Mouse (Mus musculus): ENCODE results near the gene Tmppe. TPM values are rescaled to one million over a fixed set of nuclear protein-coding genes. Genes with fewer than 3 reads are reported as not detected.
"Not testable (repeated sequence)": the region's sequence is repeated elsewhere in the genome, so short reads cannot be mapped to it uniquely, and the experiment has no call there.

Tmppe gene
- polyA plus RNA-seq, 1 experiment from 2014 or later: 5.3 TPM

- WGBS: under 1% methylated on average over 93 of the region's 96 CpGs
- Histone ChIP-seq H3K9me3 (ENCODE audit: control insufficient read depth, low read length) (no peaks in the 10 kb centered on the region), H3K4me2 (peak within 1 kb of the TSS; percentile 95), H3K36me3 (ENCODE audit: control insufficient read depth, insufficient read depth, low read length) (no peaks in the 10 kb centered on the region), H3K27ac (ENCODE audit: low read depth, low read length) (peak within 1 kb of the TSS; percentile 86), H3K27me3 (replicated peaks; ENCODE audit: control insufficient read depth, insufficient read depth, low read length) (no peaks in the 10 kb centered on the region), H3K9ac (ENCODE audit: low read depth, low read length) (peak within 1 kb of the TSS; percentile 90), H3K4me1 (replicated peaks; ENCODE audit: control insufficient read depth, insufficient read depth, low read length) (peaks cover 9% of the 10 kb centered on the region), H3K4me3 (ENCODE audit: low read depth, low read length) (peak within 1 kb of the TSS; percentile 85)
- ATAC-seq (replicated peaks; ENCODE audit: low FRiP score) (peak; percentile 82), DNase-seq (ENCODE audit: low spot score) (peak; percentile 83)
These were observed 10.8 kb upstream of the Tmppe start, which contains the start of gene Crtap for GRCm38 (mm10) chr9:114389905-114390748. TSS of gene Crtap (minus strand) at chr9:114390675.

GRCm38 (mm10) chr9:114390749-114391075, 10.2 kb upstream of the Tmppe start:
- peaks cover 13% of the 10 kb centered on the region for H3K4me1 ChIP-seq (replicated peaks; ENCODE audit: control insufficient read depth, insufficient read depth, low read length)
- 5% methylated on average over 10 of the region's 10 CpGs for WGBS
- peak overlapping the region; percentile 95 for H3K4me2 ChIP-seq
- no peaks in the 10 kb centered on the region for H3K36me3 ChIP-seq (ENCODE audit: control insufficient read depth, insufficient read depth, low read length)
- DNase-seq (ENCODE audit: low spot score) (no peak), ATAC-seq (replicated peaks; ENCODE audit: low FRiP score) (no peak)
- no peaks in the 10 kb centered on the region for H3K9me3 ChIP-seq (ENCODE audit: control insufficient read depth, low read length)
- H3K4me3 ChIP-seq (ENCODE audit: low read depth, low read length): peak overlapping the region; percentile 85
- H3K27me3 ChIP-seq (replicated peaks; ENCODE audit: control insufficient read depth, insufficient read depth, low read length): no peaks in the 10 kb centered on the region
- peak overlapping the region; percentile 86 for H3K27ac ChIP-seq (ENCODE audit: low read depth, low read length)
- H3K9ac ChIP-seq (ENCODE audit: low read depth, low read length): peak overlapping the region; percentile 90

- DNase-seq (ENCODE audit: low spot score); H3K9ac ChIP-seq (ENCODE audit: low read depth, low read length); H3K27ac ChIP-seq (ENCODE audit: low read depth, low read length); ATAC-seq (replicated peaks; ENCODE audit: low FRiP score); H3K9me3 ChIP-seq (ENCODE audit: control insufficient read depth, low read length); H3K4me3 ChIP-seq (ENCODE audit: low read depth, low read length); H3K4me2 ChIP-seq; H3K36me3 ChIP-seq (ENCODE audit: control insufficient read depth, insufficient read depth, low read length); H3K27me3 ChIP-seq (replicated peaks; ENCODE audit: control insufficient read depth, insufficient read depth, low read length): not testable (repeated sequence)
- WGBS: 68% methylated on average over 6 of the region's 6 CpGs
- H3K4me1 ChIP-seq (replicated peaks; ENCODE audit: control insufficient read depth, insufficient read depth, low read length): peaks cover 11% of the 10 kb centered on the region
These were observed 6.8 kb upstream of the Tmppe start for GRCm38 (mm10) chr9:114394136-114394535.

DNA sequence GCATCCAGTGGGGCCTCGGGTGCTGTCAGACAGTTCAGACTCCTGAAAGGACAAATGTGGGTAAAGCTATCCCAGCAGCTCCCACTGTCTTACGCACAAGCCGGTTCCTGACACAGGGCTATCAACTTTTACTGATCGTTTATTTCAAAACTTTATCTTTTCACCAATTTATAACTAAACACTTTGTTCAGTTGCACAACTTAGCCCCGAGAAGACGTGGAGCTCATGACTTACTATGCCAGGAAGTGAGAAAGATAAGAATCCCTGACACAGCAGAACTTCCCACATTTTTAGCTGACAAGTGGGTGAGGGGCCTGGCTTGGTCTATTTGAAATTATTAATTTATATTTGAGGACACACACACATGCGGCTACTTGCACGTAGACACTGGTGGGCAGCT, 6.2 kb upstream of the Tmppe start:
- DNase-seq (ENCODE audit: low spot score): no peak
- no peak overlapping the region for H3K27ac ChIP-seq (ENCODE audit: low read depth, low read length)
- H3K4me3 ChIP-seq (ENCODE audit: low read depth, low read length): no peak overlapping the region
- WGBS: 46% methylated on average over 8 of the region's 8 CpGs
- no peaks in the 10 kb centered on the region for H3K9me3 ChIP-seq (ENCODE audit: control insufficient read depth, low read length)
- no peak overlapping the region for H3K9ac ChIP-seq (ENCODE audit: low read depth, low read length)
- H3K27me3 ChIP-seq (replicated peaks; ENCODE audit: control insufficient read depth, insufficient read depth, low read length): no peaks in the 10 kb centered on the region; the same call in 1 of the 2 replicates
- peaks cover 11% of the 10 kb centered on the region for H3K4me1 ChIP-seq (replicated peaks; ENCODE audit: control insufficient read depth, insufficient read depth, low read length)
- H3K4me2 ChIP-seq: no peak overlapping the region
- no peaks in the 10 kb centered on the region for H3K36me3 ChIP-seq (ENCODE audit: control insufficient read depth, insufficient read depth, low read length)
- no peak for ATAC-seq (replicated peaks; ENCODE audit: low FRiP score)

GRCm38 (mm10) chr9:114395258-114395657, 5.6 kb upstream of the Tmppe start:
- ATAC-seq (replicated peaks; ENCODE audit: low FRiP score) (0 out of 2 replicates have a peak, but pooled peaks have one; percentile 24), DNase-seq (ENCODE audit: low spot score) (no peak)
- H3K4me1 ChIP-seq (replicated peaks; ENCODE audit: control insufficient read depth, insufficient read depth, low read length): peaks cover 11% of the 10 kb centered on the region
- no peaks in the 10 kb centered on the region for H3K36me3 ChIP-seq (ENCODE audit: control insufficient read depth, insufficient read depth, low read length)
- no peaks in the 10 kb centered on the region for H3K9me3 ChIP-seq (ENCODE audit: control insufficient read depth, low read length)
- no peak overlapping the region for H3K27ac ChIP-seq (ENCODE audit: low read depth, low read length)
- no peak overlapping the region for H3K9ac ChIP-seq (ENCODE audit: low read depth, low read length)
- no peaks in the 10 kb centered on the region; the same call in 1 of the 2 replicates for H3K27me3 ChIP-seq (replicated peaks; ENCODE audit: control insufficient read depth, insufficient read depth, low read length)
- WGBS: 85% methylated on average over 4 of the region's 4 CpGs
- no peak overlapping the region for H3K4me2 ChIP-seq
- no peak overlapping the region for H3K4me3 ChIP-seq (ENCODE audit: low read depth, low read length)

DNA sequence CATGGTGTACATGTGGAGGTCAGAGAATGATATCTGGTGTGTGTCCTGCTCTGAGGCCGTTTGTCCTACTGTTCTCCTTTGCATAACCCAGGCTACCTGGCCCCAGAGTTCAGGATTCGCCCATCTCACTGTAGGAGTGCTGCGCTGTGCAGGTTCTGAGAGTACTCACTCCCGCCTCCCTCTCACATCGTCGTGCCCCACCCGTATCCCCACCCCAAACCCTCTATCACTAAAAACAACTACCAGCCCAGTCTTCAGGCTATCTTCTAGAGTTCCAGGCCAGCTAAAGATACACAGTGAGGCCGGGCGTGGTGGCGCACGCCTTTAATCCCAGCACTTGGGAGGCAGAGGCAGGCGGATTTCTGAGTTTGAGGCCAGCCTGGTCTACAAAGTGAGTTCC, 1.2 kb upstream of the Tmppe start:
- 62% methylated on average over 12 of the region's 12 CpGs for WGBS
- Histone ChIP-seq H3K9me3 (ENCODE audit: control insufficient read depth, low read length) (no peaks in the 10 kb centered on the region), H3K27ac (ENCODE audit: low read depth, low read length) (no peak overlapping the region), H3K4me3 (ENCODE audit: low read depth, low read length) (no peak overlapping the region), H3K36me3 (ENCODE audit: control insufficient read depth, insufficient read depth, low read length) (peaks cover 6% of the 10 kb centered on the region), H3K4me2 (no peak overlapping the region), H3K27me3 (replicated peaks; ENCODE audit: control insufficient read depth, insufficient read depth, low read length) (no peaks in the 10 kb centered on the region; the same call in 1 of the 2 replicates), H3K4me1 (replicated peaks; ENCODE audit: control insufficient read depth, insufficient read depth, low read length) (peaks cover 18% of the 10 kb centered on the region), H3K9ac (ENCODE audit: low read depth, low read length) (no peak overlapping the region)
- peak; percentile 69 for ATAC-seq (replicated peaks; ENCODE audit: low FRiP score)
- DNase-seq (ENCODE audit: low spot score): no peak

DNA sequence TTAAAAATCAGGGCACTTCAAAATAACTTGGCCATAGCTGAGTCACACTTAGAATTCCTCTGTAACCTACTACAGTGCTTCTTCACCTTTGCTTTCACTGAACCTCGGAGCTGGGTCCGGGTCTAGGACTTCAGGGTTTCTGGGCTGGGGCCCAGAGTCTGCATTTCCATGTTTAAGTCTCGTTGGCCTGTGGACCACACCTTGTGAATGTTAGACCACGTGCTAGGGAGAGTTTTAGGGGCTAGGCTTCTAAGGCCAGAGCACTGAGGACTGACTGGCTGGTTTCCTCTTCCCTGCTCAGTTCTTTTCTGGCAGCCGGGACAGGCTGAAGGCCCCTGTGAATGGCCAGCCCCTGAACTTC, 337 bp upstream of the Tmppe start:
- 21% methylated on average over 5 of the region's 5 CpGs for WGBS
- peak; percentile 58 for ATAC-seq (replicated peaks; ENCODE audit: low FRiP score)
- peaks cover 15% of the 10 kb centered on the region for H3K36me3 ChIP-seq (ENCODE audit: control insufficient read depth, insufficient read depth, low read length)
- peak overlapping the region; percentile 65 for H3K4me3 ChIP-seq (ENCODE audit: low read depth, low read length)
- DNase-seq (ENCODE audit: low spot score): no peak
- peak overlapping the region; percentile 84 for H3K9ac ChIP-seq (ENCODE audit: low read depth, low read length)
- H3K27ac ChIP-seq (ENCODE audit: low read depth, low read length): peak overlapping the region; percentile 87
- peaks cover 10% of the 10 kb centered on the region for H3K4me1 ChIP-seq (replicated peaks; ENCODE audit: control insufficient read depth, insufficient read depth, low read length)
- H3K9me3 ChIP-seq (ENCODE audit: control insufficient read depth, low read length): no peaks in the 10 kb centered on the region
- H3K27me3 ChIP-seq (replicated peaks; ENCODE audit: control insufficient read depth, insufficient read depth, low read length): no peaks in the 10 kb centered on the region; the same call in 1 of the 2 replicates
- peak overlapping the region; percentile 72 for H3K4me2 ChIP-seq

GRCm38 (mm10) chr9:114401685-114402080, 778 bp downstream of the Tmppe start:
- Histone ChIP-seq H3K27me3 (replicated peaks; ENCODE audit: control insufficient read depth, insufficient read depth, low read length) (no peaks in the 10 kb centered on the region; the same call in 1 of the 2 replicates), H3K4me1 (replicated peaks; ENCODE audit: control insufficient read depth, insufficient read depth, low read length) (peaks cover 10% of the 10 kb centered on the region), H3K36me3 (ENCODE audit: control insufficient read depth, insufficient read depth, low read length) (peaks cover 24% of the 10 kb centered on the region), H3K4me3 (ENCODE audit: low read depth, low read length) (peak overlapping the region; percentile 65), H3K4me2 (peak overlapping the region; percentile 72), H3K27ac (ENCODE audit: low read depth, low read length) (peak overlapping the region; percentile 87), H3K9me3 (ENCODE audit: control insufficient read depth, low read length) (no peaks in the 10 kb centered on the region), H3K9ac (ENCODE audit: low read depth, low read length) (peak overlapping the region; percentile 84)
- WGBS: 2% methylated on average over 16 of the region's 16 CpGs
- ATAC-seq (replicated peaks; ENCODE audit: low FRiP score) (peak; percentile 21), DNase-seq (ENCODE audit: low spot score) (no peak)

DNA sequence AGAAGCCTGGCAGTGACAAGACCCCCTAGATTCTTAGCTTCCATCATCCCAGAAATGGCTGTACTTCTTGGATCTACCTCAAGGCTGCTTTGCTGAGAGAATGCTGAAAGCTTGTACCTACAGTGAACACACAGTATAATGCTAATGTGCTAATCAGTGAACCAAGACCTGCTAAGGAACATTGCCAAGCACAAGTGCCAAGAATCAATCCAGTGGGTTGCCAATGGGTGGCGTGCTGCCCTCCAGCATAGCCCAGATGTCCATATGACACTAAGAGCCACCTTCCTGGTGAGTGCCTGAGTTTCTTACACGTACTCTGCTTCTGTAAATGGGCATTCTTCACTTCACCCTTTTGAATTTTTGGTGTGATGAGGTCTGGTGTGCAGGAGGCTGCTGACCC, 6.8 kb downstream of the Tmppe start:
- Histone ChIP-seq H3K36me3 (ENCODE audit: control insufficient read depth, insufficient read depth, low read length) (peaks cover 50% of the 10 kb centered on the region), H3K27me3 (replicated peaks; ENCODE audit: control insufficient read depth, insufficient read depth, low read length) (no peaks in the 10 kb centered on the region), H3K4me3 (ENCODE audit: low read depth, low read length) (no peak overlapping the region), H3K9me3 (ENCODE audit: control insufficient read depth, low read length) (no peaks in the 10 kb centered on the region), H3K27ac (ENCODE audit: low read depth, low read length) (no peak overlapping the region), H3K9ac (ENCODE audit: low read depth, low read length) (no peak overlapping the region), H3K4me1 (replicated peaks; ENCODE audit: control insufficient read depth, insufficient read depth, low read length) (no peaks in the 10 kb centered on the region), H3K4me2 (no peak overlapping the region)
- ATAC-seq (replicated peaks; ENCODE audit: low FRiP score): no peak
- 90% methylated on average over 2 of the region's 2 CpGs for WGBS
- no peak for DNase-seq (ENCODE audit: low spot score)

All from liver, embryonic 11.5 days (tissue).